ENCODE assay signal across 13 mouse cellular contexts in genomic region chrX:7325455-7325854, GRCm38 (mm10). TPM values are rescaled to one million over a fixed set of nuclear protein-coding genes. Genes with fewer than 3 reads are reported as not detected.
DNase-seq lines count a peak whose midpoint lies in the region; ATAC-seq and TF ChIP-seq lines count a peak whose summit lies in the region.
"Had no signal": no experiment of that assay in that cellular context is flagged by ENCODE, and none has a peak within 500 bp of the region (broad histone marks: within the 10 kb centered on the region; RNA-seq: fewer than 3 reads in every experiment).

No protein-coding gene starts in this region.

- ATAC-seq in kidney, embryonic 16.5 days (ENCODE audit: low FRiP score, low TSS enrichment): no peak
- no peak for ATAC-seq in stomach, postnatal 0 days (ENCODE audit: low FRiP score, low TSS enrichment)
- no peak for ATAC-seq in monocyte, adult 5-6 weeks (replicated peaks; ENCODE audit: insufficient number of reproducible peaks, low FRiP score, low TSS enrichment, poor library complexity, severe bottlenecking)
- ATAC-seq: Patski had no signal

- TF ChIP-seq EP300 in stomach, postnatal 0 days (optimal IDR thresholded peaks at IDR 0.05): no peak

- no peak overlapping the region for H3K9ac ChIP-seq in kidney, embryonic 16.5 days (replicated peaks; ENCODE audit: low read length)
- H3K9ac ChIP-seq in stomach, postnatal 0 days (ENCODE audit: low read length): no peak overlapping the region
- H3K9ac ChIP-seq: heart, embryonic 13.5 days; hindbrain, embryonic 15.5 days had no signal

- TF ChIP-seq CTCF in kidney, adult 2 months (conservative IDR thresholded peaks at IDR 0.05; ENCODE audit: insufficient read depth, insufficient read length, low read depth, low read length): peak; percentile 26; the same call in 1 of the 2 replicates
- peak; percentile 50 for TF ChIP-seq CTCF in stomach, postnatal 0 days (IDR thresholded peaks at IDR 0.05; ENCODE audit: low read depth)

- H3K36me3 ChIP-seq in kidney, adult 2 months (ENCODE audit: control insufficient read depth, insufficient read depth, low read length): no peaks in the 10 kb centered on the region
- H3K36me3 ChIP-seq in kidney, embryonic 16.5 days (ENCODE audit: insufficient read depth, low read length): no peaks in the 10 kb centered on the region
- H3K36me3 ChIP-seq in stomach, postnatal 0 days (ENCODE audit: control insufficient read depth, insufficient read depth, low read length): no peaks in the 10 kb centered on the region
- no peaks in the 10 kb centered on the region for H3K36me3 ChIP-seq in heart, embryonic 10.5 days
- H3K36me3 ChIP-seq: heart, embryonic 13.5 days; hindbrain, embryonic 15.5 days had no signal

- no peak overlapping the region for H3K4me3 ChIP-seq in kidney, adult 2 months (ENCODE audit: insufficient read depth, low read depth, low read length)
- H3K4me3 ChIP-seq in kidney, embryonic 16.5 days (ENCODE audit: low read length): no peak overlapping the region
- H3K4me3 ChIP-seq in stomach, postnatal 0 days (ENCODE audit: low read depth, low read length): no peak overlapping the region
- no peak overlapping the region for H3K4me3 ChIP-seq in heart, embryonic 10.5 days
- H3K4me3 ChIP-seq: heart, embryonic 13.5 days; hindbrain, embryonic 15.5 days had no signal

- H3K27me3 ChIP-seq in kidney, adult 2 months (replicated peaks; ENCODE audit: control insufficient read depth, insufficient read depth, low read length): no peaks in the 10 kb centered on the region
- H3K27me3 ChIP-seq in kidney, embryonic 16.5 days (ENCODE audit: insufficient read depth, low read length): no peaks in the 10 kb centered on the region; the same call in 1 of the 2 replicates
- H3K27me3 ChIP-seq in stomach, postnatal 0 days (ENCODE audit: control insufficient read depth, insufficient read depth, low read length): no peaks in the 10 kb centered on the region
- no peaks in the 10 kb centered on the region for H3K27me3 ChIP-seq in heart, embryonic 10.5 days (ENCODE audit: insufficient read depth, poor library complexity, severe bottlenecking)
- H3K27me3 ChIP-seq: heart, embryonic 13.5 days; hindbrain, embryonic 15.5 days; Patski had no signal

- no peaks in the 10 kb centered on the region for H3K4me1 ChIP-seq in kidney, adult 2 months (ENCODE audit: control insufficient read depth, insufficient read depth, low read length)
- no peaks in the 10 kb centered on the region for H3K4me1 ChIP-seq in kidney, embryonic 16.5 days (ENCODE audit: insufficient read depth, low read length)
- H3K4me1 ChIP-seq in stomach, postnatal 0 days (replicated peaks; ENCODE audit: control insufficient read depth, insufficient read depth): no peaks in the 10 kb centered on the region
- H3K4me1 ChIP-seq in heart, embryonic 10.5 days: no peaks in the 10 kb centered on the region
- H3K4me1 ChIP-seq: heart, embryonic 13.5 days; hindbrain, embryonic 15.5 days had no signal

- H3K9me3 ChIP-seq in kidney, embryonic 16.5 days (ENCODE audit: low read length): no peaks in the 10 kb centered on the region
- no peaks in the 10 kb centered on the region for H3K9me3 ChIP-seq in stomach, postnatal 0 days (ENCODE audit: control insufficient read depth, low read length)
- no peaks in the 10 kb centered on the region for H3K9me3 ChIP-seq in heart, embryonic 10.5 days
- H3K9me3 ChIP-seq: heart, embryonic 13.5 days; hindbrain, embryonic 15.5 days had no signal

- DNase-seq in kidney, adult 2 months: no peak
- peak; percentile 18 for DNase-seq in thymus, postnatal 14 days
- DNase-seq in thymus, postnatal 36 days: no peak
- DNase-seq in R1 (ENCODE audit: low read depth, low spot score): peak; percentile 27
- DNase-seq in stomach, postnatal 0 days (ENCODE audit: low spot score): no peak
- DNase-seq in heart, embryonic 10.5 days (ENCODE audit: low spot score): no peak
- DNase-seq: cerebellum, adult 2 months had no signal

- H3K4me2 ChIP-seq in kidney, embryonic 16.5 days (replicated peaks; ENCODE audit: low read depth, low read length): no peak overlapping the region
- no peak overlapping the region for H3K4me2 ChIP-seq in stomach, postnatal 0 days (replicated peaks; ENCODE audit: low read depth)
- H3K4me2 ChIP-seq: heart, embryonic 13.5 days; hindbrain, embryonic 15.5 days; midbrain, embryonic 11.5 days had no signal

- TF ChIP-seq POLR2A in kidney, adult 2 months (IDR thresholded peaks at IDR 0.05; ENCODE audit: low read depth, low read length): no peak

- WGBS in kidney, adult 2 months: 64% methylated on average over 2 of the region's 2 CpGs
- WGBS in kidney, embryonic 16.5 days: 47% methylated on average over 2 of the region's 2 CpGs
- 53% methylated on average over 2 of the region's 2 CpGs for WGBS in stomach, postnatal 0 days
- WGBS in heart, embryonic 10.5 days: 32% methylated on average over 2 of the region's 2 CpGs

- H3K27ac ChIP-seq in kidney, adult 2 months (ENCODE audit: insufficient read depth, low read depth, low read length): no peak overlapping the region
- H3K27ac ChIP-seq in kidney, embryonic 16.5 days (ENCODE audit: low read length): no peak overlapping the region
- H3K27ac ChIP-seq in stomach, postnatal 0 days (replicated peaks): no peak overlapping the region
- H3K27ac ChIP-seq in heart, embryonic 10.5 days: no peak overlapping the region
- H3K27ac ChIP-seq: heart, embryonic 13.5 days; hindbrain, embryonic 15.5 days had no signal

RNA-seq across cellular contexts. Expression of gene Clcn5, which starts 6.3 kb away (rescaled TPM):
- 19.1 and 20.4 TPM in 2 replicates for polyA plus RNA-seq in kidney, adult 2 months (2012; rRNA removed)
- 15.2 and 17.0 TPM in 2 replicates for polyA plus RNA-seq in kidney, embryonic 16.5 days (2015; fragmentation: Nextera tagmentation; extraction: Ambion mirVana)
- polyA plus RNA-seq in stomach, postnatal 0 days (2015; fragmentation: Nextera tagmentation; extraction: Ambion mirVana): 4.1 and 5.1 TPM in 2 replicates
- total RNA-seq in monocyte, adult 5-6 weeks (2017): 7.4 to 14.2 TPM (median 8.6 TPM) in 3 replicates
- 19.9 and 28.7 TPM in 2 replicates for polyA plus RNA-seq in heart, embryonic 10.5 days (2016; fragmentation: Nextera tagmentation; extraction: Ambion mirVana)

RNA-seq across cellular contexts. Expression of gene Usp27x, which starts 50.2 kb away (rescaled TPM):
- 0.88 and 0.90 TPM in 2 replicates for polyA plus RNA-seq in kidney, adult 2 months (2012; rRNA removed)
- polyA plus RNA-seq in kidney, embryonic 16.5 days (2015; fragmentation: Nextera tagmentation; extraction: Ambion mirVana): 0.61 and 0.62 TPM in 2 replicates
- 0.41 and 0.46 TPM in 2 replicates for polyA plus RNA-seq in stomach, postnatal 0 days (2015; fragmentation: Nextera tagmentation; extraction: Ambion mirVana)
- total RNA-seq in monocyte, adult 5-6 weeks (2017): 0.49 to 1.9 TPM (median 1.4 TPM) in 3 replicates
- 0.33 and 0.98 TPM in 2 replicates for polyA plus RNA-seq in heart, embryonic 10.5 days (2016; fragmentation: Nextera tagmentation; extraction: Ambion mirVana)

Comparison
In these comparisons a context has a peak if more than half of its experiments do, and no peak if none do; other contexts are left out.
1. DNase-seq: peak in thymus, postnatal 14 days (single experiment) and R1 (single experiment); none in kidney, adult 2 months (single experiment), thymus, postnatal 36 days (0 of 2), stomach, postnatal 0 days (single experiment) and heart, embryonic 10.5 days (single experiment).